Mouse (Mus musculus) MEL (cell line): ENCODE data around the gene Gne. TPM values are rescaled to one million over a fixed set of nuclear protein-coding genes. Genes with fewer than 3 reads are reported as not detected.

Experiments
- DNase-seq: peaks from one replicate; pipeline ENCODE4 v3.0.0; 2011; ENCODE audit warnings: low read depth, low spot score
- H3K27ac ChIP-seq: 2 replicates; pipeline ENCODE4 v1.5.1; 2012; ENCODE audit warnings: low read depth, mild to moderate bottlenecking, control low read depth, low read length, moderate library complexity; ENCODE audit not compliant: control insufficient read depth
- H3K27me3 ChIP-seq, 2 experiments: fragments of 150-350 bp in 1 of 2; sonication (generic) in 1 of 2; 2 replicates each; pipeline ENCODE4 v1.6.1; 2012; ENCODE audit warnings: low read length in 2 of 2, mild to moderate bottlenecking in 2 of 2, improper control_type of control experiment in 1 of 2, moderate library complexity in 1 of 2; ENCODE audit not compliant: insufficient read depth in 2 of 2, control insufficient read depth in 1 of 2
- H3K36me3 ChIP-seq, 2 experiments: 2 replicates each; pipeline ENCODE4 v1.6.1; 2012 to 2014; ENCODE audit warnings: low read length in 2 of 2, improper control_type of control experiment in 1 of 2, inconsistent platforms in 1 of 2, mild to moderate bottlenecking in 1 of 2; ENCODE audit not compliant: insufficient read depth in 2 of 2, control insufficient read depth in 1 of 2
- H3K4me1 ChIP-seq, 2 experiments: fragments of 150-350 bp in 1 of 2; sonication (generic) in 1 of 2; 2 replicates each; pipeline ENCODE4 v1.6.1; 2012; ENCODE audit warnings: low read length in 2 of 2, improper control_type of control experiment in 1 of 2, mild to moderate bottlenecking in 1 of 2; ENCODE audit not compliant: insufficient read depth in 2 of 2, control insufficient read depth in 1 of 2
- H3K4me3 ChIP-seq, 2 experiments: fragments of 150-350 bp in 1 of 2; sonication (generic) in 1 of 2; 2 replicates each; pipeline ENCODE4 v1.5.1; 2012; ENCODE audit warnings: low read depth in 2 of 2, low read length in 2 of 2, mild to moderate bottlenecking in 2 of 2, moderate library complexity in 2 of 2, control low read depth in 1 of 2, improper control_type of control experiment in 1 of 2; ENCODE audit not compliant: control insufficient read depth in 1 of 2, insufficient read depth in 1 of 2
- H3K79me2 ChIP-seq: 2 replicates; pipeline ENCODE4 v1.6.1; 2012; ENCODE audit warnings: mild to moderate bottlenecking, low read length, moderate library complexity; ENCODE audit not compliant: control insufficient read depth, poor library complexity, insufficient read depth
- H3K9ac ChIP-seq: 2 replicates; pipeline ENCODE4 v1.6.1; 2012; ENCODE audit warnings: low read depth, mild to moderate bottlenecking, control low read depth, low read length, moderate library complexity; ENCODE audit not compliant: control insufficient read depth, poor library complexity, severe bottlenecking
- H3K9me3 ChIP-seq: fragments of 150-350 bp; sonication (generic); replicated peaks from 2 replicates; pipeline ENCODE4 v1.6.1; 2012; ENCODE audit warnings: mild to moderate bottlenecking, low read length, improper control_type of control experiment, moderate library complexity; ENCODE audit not compliant: insufficient read depth
- CTCF ChIP-seq, 3 experiments: IDR thresholded peaks in 2 of 3; conservative IDR thresholded peaks in 1 of 3; 2 replicates each; pipeline ENCODE4 v1.5.1; 2011 to 2012; ENCODE audit warnings: low read length in 3 of 3, low read depth in 2 of 3, mild to moderate bottlenecking in 2 of 3, improper control_type of control experiment in 1 of 3, inconsistent platforms in 1 of 3, mixed read lengths in 1 of 3, moderate library complexity in 1 of 3; ENCODE audit not compliant: control insufficient read depth in 1 of 3, insufficient read depth in 1 of 3, poor library complexity in 1 of 3, severe bottlenecking in 1 of 3
- E2F4 ChIP-seq: IDR thresholded peaks from 2 replicates; pipeline ENCODE4 v1.6.1; 2011; ENCODE audit warnings: low read depth, low read length, improper control_type of control experiment, borderline replicate concordance
- MAX ChIP-seq: IDR thresholded peaks from 2 replicates; pipeline ENCODE4 v1.6.1; 2011; ENCODE audit warnings: low read length, improper control_type of control experiment
- MAZ ChIP-seq: IDR thresholded peaks from 2 replicates; pipeline ENCODE4 v1.6.1; 2012; ENCODE audit warnings: low read depth, mild to moderate bottlenecking, inconsistent platforms, low read length, improper control_type of control experiment
- POLR2A ChIP-seq, 2 experiments: IDR thresholded peaks; 2 replicates each; pipeline ENCODE4 v1.6.1; 2011 to 2012; ENCODE audit warnings: low read length in 2 of 2, mild to moderate bottlenecking in 2 of 2, control low read depth in 1 of 2, improper control_type of control experiment in 1 of 2, low read depth in 1 of 2, moderate library complexity in 1 of 2; ENCODE audit not compliant: control insufficient read depth in 1 of 2, insufficient read depth in 1 of 2, poor library complexity in 1 of 2
- POLR2AphosphoS2 ChIP-seq: IDR thresholded peaks from 2 replicates; pipeline ENCODE4 v1.6.1; 2011; ENCODE audit warnings: low read length, improper control_type of control experiment
- RAD21 ChIP-seq: IDR thresholded peaks from 2 replicates; pipeline ENCODE4 v1.6.1; 2011; ENCODE audit warnings: mild to moderate bottlenecking, low read depth, low read length, improper control_type of control experiment
- SMC3 ChIP-seq: IDR thresholded peaks from 2 replicates; pipeline ENCODE4 v1.6.1; 2011; ENCODE audit warnings: low read depth, low read length, improper control_type of control experiment
- TCF12 ChIP-seq: IDR thresholded peaks from 2 replicates; pipeline ENCODE4 v1.6.1; 2014; ENCODE audit warnings: low read depth, mild to moderate bottlenecking, inconsistent platforms, low read length, improper control_type of control experiment, moderate library complexity
- USF1 ChIP-seq: IDR thresholded peaks from 2 replicates; pipeline ENCODE4 v1.6.1; 2014; ENCODE audit warnings: low read depth, mild to moderate bottlenecking, inconsistent platforms, low read length, improper control_type of control experiment, moderate library complexity
- USF2 ChIP-seq, 2 experiments: IDR thresholded peaks; 2 replicates each; pipeline ENCODE4 v1.6.1; 2011 to 2012; ENCODE audit warnings: improper control_type of control experiment in 2 of 2, low read length in 2 of 2, borderline replicate concordance in 1 of 2, inconsistent platforms in 1 of 2, low read depth in 1 of 2, mild to moderate bottlenecking in 1 of 2; ENCODE audit not compliant: insufficient read depth in 1 of 2
- ZC3H11A ChIP-seq: IDR thresholded peaks from 2 replicates; pipeline ENCODE4 v1.6.1; 2012; ENCODE audit warnings: low read depth, mild to moderate bottlenecking, inconsistent platforms, low read length, improper control_type of control experiment
- ZMIZ1 ChIP-seq: IDR thresholded peaks from 2 replicates; pipeline ENCODE4 v1.6.1; 2012; ENCODE audit warnings: low read depth, mild to moderate bottlenecking, inconsistent platforms, low read length, improper control_type of control experiment, moderate library complexity
- ZNF384 ChIP-seq: IDR thresholded peaks from 2 replicates; pipeline ENCODE4 v1.6.1; 2012; ENCODE audit warnings: low read depth, mild to moderate bottlenecking, inconsistent platforms, low read length, improper control_type of control experiment
- polyA plus RNA-seq, 2 experiments: library from polyadenylated mRNA; stranded (reverse) in 1 of 2; unstranded in 1 of 2; fragments of >175 nt in 1 of 2; fragments of >200 nt in 1 of 2; gene quantifications; 2 replicates each; pipeline versions ENCODE4 v1.2.1 to v1.2.4; 2012; ENCODE audit warnings: low replicate concordance in 2 of 2, low read depth in 1 of 2; ENCODE audit not compliant: insufficient read length in 2 of 2, insufficient read depth in 1 of 2, missing spikeins in 1 of 2
- total RNA-seq: library from RNA; depleted of rRNA; stranded (reverse); fragments of 300-350 nt; gene quantifications from 2 replicates; pipeline ENCODE4 v1.2.3, GENCODE M21; 2012

Gne gene
- total and polyA plus RNA-seq, 3 experiments, result 32.4 to 127 (median 53.0) TPM

DNA sequence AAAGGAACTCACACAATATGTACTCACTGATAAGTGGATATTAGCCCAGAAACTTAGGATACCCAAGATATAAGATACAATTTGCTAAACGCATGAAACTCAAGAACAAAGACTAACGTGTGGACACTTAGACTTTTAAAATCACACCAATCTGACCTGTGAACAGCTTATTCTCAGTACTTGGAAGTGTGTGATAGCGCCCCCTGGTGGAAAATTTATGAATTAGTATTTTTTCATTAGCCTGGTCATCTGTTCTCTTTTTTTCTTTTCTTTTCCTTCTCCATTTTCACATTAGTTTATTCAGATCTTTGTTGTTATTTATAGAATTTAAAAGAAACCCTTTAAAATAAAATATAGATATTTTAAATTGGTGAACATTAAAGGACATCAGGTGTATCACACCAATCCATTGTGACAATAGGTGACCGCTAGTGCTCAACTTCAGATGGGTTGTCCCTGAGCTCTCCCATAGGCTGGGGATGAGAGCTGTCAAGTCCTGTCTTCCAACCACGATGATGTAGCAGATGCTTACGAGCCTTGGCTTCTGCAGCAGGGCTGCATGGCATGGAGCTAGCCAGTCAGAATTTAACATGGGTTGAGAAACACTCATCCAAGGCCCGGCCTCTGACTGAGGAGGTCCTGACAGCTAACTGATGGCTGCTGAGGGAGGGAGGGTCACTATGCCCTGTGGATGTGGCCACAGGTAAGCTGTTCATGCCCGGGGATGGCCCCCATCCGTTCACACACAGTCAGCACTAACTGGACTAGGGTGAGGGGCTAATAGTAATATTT is 35.6 kb upstream of the Gne start:
- Histone ChIP-seq H3K9me3 (no peaks in the 10 kb centered on the region), H3K79me2 (no peaks in the 10 kb centered on the region), H3K4me1 (peaks cover 0 to 3% of the 10 kb centered on the region in 2 experiments; a peak in 2 of 4 replicates), H3K27ac (no peak overlapping the region), H3K4me3 (no peak overlapping the region), H3K36me3 (peaks cover 0 to 5% of the 10 kb centered on the region in 2 experiments; a peak in 2 of 4 replicates), H3K9ac (no peak overlapping the region), H3K27me3 (no peaks in the 10 kb centered on the region)
- peak; percentile 76 for DNase-seq
- TF ChIP-seq SMC3 (peak; percentile 87), POLR2A (IDR thresholded peaks at IDR 0.05; ENCODE audit: control insufficient read depth in 1 of 2, insufficient read depth in 1 of 2, low read depth in 1 of 2, low read length in 2 of 2, poor library complexity in 1 of 2) (no peak), RAD21 (peak; percentile 73), USF2 (IDR thresholded peaks at IDR 0.05; ENCODE audit: borderline replicate concordance in 1 of 2, insufficient read depth in 1 of 2, low read depth in 1 of 2, low read length in 2 of 2) (no peak), ZC3H11A (peak; percentile 73), ZNF384 (peak; percentile 75), CTCF (IDR thresholded peaks at IDR 0.05 in 2 of 3, conservative IDR thresholded peaks at IDR 0.05 in 1 of 3; ENCODE audit: control insufficient read depth in 1 of 3, insufficient read depth in 1 of 3, low read depth in 2 of 3, low read length in 3 of 3, poor library complexity in 1 of 3, severe bottlenecking in 1 of 3) (peak; percentile 3 to 77 (median 41); a peak in 4 of 6 replicates)

DNA sequence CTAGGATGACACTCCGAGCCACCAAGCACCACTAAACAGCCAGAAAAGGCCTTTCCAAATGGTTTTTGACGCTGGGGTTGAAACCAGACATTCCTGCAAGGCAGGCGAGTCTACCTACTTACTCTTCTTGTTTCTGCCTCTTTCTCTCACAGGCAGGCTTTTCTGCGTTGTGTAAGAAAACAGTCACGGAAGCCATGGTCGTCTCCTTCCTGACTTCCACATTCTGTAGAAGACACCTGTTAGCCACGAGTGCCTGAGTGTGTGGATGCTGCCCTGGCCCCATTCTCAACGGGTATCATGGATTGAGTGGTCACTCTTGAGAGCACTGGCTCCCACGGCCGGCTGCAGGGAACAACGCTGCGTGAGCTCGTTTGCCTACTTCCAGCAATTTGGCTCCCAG is 31.1 kb upstream of the Gne start:
- no peaks in the 10 kb centered on the region for H3K79me2 ChIP-seq
- DNase-seq, result no peak
- H3K9ac ChIP-seq, result no peak overlapping the region
- no peaks in the 10 kb centered on the region for H3K27me3 ChIP-seq
- TF ChIP-seq ZMIZ1 (no peak), USF2 (IDR thresholded peaks at IDR 0.05; ENCODE audit: borderline replicate concordance in 1 of 2, insufficient read depth in 1 of 2, low read depth in 1 of 2, low read length in 2 of 2) (no peak), E2F4 (no peak), TCF12 (no peak), MAX (no peak), USF1 (no peak), POLR2AphosphoS2 (no peak), MAZ (no peak), RAD21 (no peak)
- peaks cover 0 to 12% of the 10 kb centered on the region in 2 experiments; a peak in 1 of 4 replicates for H3K4me1 ChIP-seq
- no peak overlapping the region for H3K4me3 ChIP-seq
- H3K27ac ChIP-seq, result no peak overlapping the region
- H3K9me3 ChIP-seq, result no peaks in the 10 kb centered on the region
- no peaks in the 10 kb centered on the region for H3K36me3 ChIP-seq
